19 mouse cellular contexts compared by ENCODE assay signal in the genomic region with DNA sequence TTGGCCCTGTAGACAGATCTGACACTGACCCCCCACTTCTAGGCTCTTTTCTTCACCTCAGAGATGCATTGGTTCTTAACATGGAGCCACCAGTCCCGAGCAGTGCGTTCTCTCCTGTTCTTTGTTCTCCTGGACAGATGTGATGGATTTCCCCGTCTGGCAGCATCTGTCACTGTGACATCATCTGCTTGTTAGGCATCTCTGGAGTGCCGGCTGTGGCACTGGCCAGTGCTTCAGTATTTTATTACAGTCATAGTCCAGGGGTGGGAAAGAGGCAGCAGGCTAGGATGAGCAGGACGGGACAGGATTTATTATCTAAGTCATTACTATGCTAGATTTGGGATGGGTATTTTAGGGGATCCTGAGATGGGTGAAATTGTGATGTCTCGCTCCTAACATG. TPM values are rescaled to one million over a fixed set of nuclear protein-coding genes. Genes with fewer than 3 reads are reported as not detected.
"Had no signal": no experiment of that assay in that cellular context is flagged by ENCODE, and none has a peak within 500 bp of the region (broad histone marks: within the 10 kb centered on the region; RNA-seq: fewer than 3 reads in every experiment).

No protein-coding gene starts in this region.

- H3K27me3 ChIP-seq: kidney, embryonic 15.5 days; limb, embryonic 13.5 days; midbrain, embryonic 15.5 days had no signal

- H3K4me2 ChIP-seq: kidney, embryonic 15.5 days; limb, embryonic 13.5 days; midbrain, embryonic 11.5 days; midbrain, embryonic 15.5 days had no signal

- H3K9me3 ChIP-seq: kidney, embryonic 15.5 days; midbrain, embryonic 15.5 days had no signal

- H3K4me3 ChIP-seq: kidney, embryonic 15.5 days; limb, embryonic 13.5 days; midbrain, embryonic 15.5 days had no signal

- H3K36me3 ChIP-seq: kidney, embryonic 15.5 days; limb, embryonic 13.5 days; midbrain, embryonic 15.5 days had no signal

- ATAC-seq: midbrain, embryonic 15.5 days had no signal

- DNase-seq: kidney, adult 18-20 months; kidney, postnatal 14 days; layer of hippocampus, postnatal 36 days; left cerebral cortex, postnatal 4 days; lung, adult 18-20 months; lung, postnatal 36 days; retina, postnatal 1 day; right cerebral cortex, postnatal 4 days; spleen, adult 18-20 months; thymus, adult 18-20 months; thymus, postnatal 14 days had no signal

- H3K27ac ChIP-seq: kidney, embryonic 15.5 days; limb, embryonic 13.5 days; liver, embryonic 14.5 days; midbrain, embryonic 15.5 days had no signal

- H3K9ac ChIP-seq: kidney, embryonic 15.5 days; limb, embryonic 13.5 days; liver, embryonic 14.5 days; midbrain, embryonic 15.5 days had no signal

- H3K4me1 ChIP-seq: kidney, embryonic 15.5 days; limb, embryonic 13.5 days; midbrain, embryonic 15.5 days had no signal

RNA-seq across cellular contexts. Expression of a gene that starts 31.9 kb away (rescaled TPM):
- total RNA-seq: liver, adult 2 months; megakaryocyte progenitor cell, adult 5-6 weeks had no signal
- polyA plus RNA-seq: liver, adult 2 months; liver, embryonic 14.5 days; lung, embryonic 16.5 days had no signal
